Mouse (Mus musculus) E14TG2a.4 (cell line): ENCODE results near the gene Lrguk.

Experiments
- CTCF ChIP-seq: conservative IDR thresholded peaks from 2 replicates; pipeline ENCODE4 v1.5.1; 2014; ENCODE audit warnings: low read length
- NANOG ChIP-seq: IDR thresholded peaks from 2 replicates; pipeline ENCODE4 v1.6.1; 2014; ENCODE audit warnings: borderline replicate concordance, low read length, mixed read lengths

- TF ChIP-seq CTCF: no peak
- no peak for TF ChIP-seq NANOG
These were observed 15.1 kb downstream of the Lrguk start for GRCm38 (mm10) chr6:34044228-34044811.
